Mouse (Mus musculus): ENCODE measurements around the gene Dot1l.

Gene Dot1l

DNA sequence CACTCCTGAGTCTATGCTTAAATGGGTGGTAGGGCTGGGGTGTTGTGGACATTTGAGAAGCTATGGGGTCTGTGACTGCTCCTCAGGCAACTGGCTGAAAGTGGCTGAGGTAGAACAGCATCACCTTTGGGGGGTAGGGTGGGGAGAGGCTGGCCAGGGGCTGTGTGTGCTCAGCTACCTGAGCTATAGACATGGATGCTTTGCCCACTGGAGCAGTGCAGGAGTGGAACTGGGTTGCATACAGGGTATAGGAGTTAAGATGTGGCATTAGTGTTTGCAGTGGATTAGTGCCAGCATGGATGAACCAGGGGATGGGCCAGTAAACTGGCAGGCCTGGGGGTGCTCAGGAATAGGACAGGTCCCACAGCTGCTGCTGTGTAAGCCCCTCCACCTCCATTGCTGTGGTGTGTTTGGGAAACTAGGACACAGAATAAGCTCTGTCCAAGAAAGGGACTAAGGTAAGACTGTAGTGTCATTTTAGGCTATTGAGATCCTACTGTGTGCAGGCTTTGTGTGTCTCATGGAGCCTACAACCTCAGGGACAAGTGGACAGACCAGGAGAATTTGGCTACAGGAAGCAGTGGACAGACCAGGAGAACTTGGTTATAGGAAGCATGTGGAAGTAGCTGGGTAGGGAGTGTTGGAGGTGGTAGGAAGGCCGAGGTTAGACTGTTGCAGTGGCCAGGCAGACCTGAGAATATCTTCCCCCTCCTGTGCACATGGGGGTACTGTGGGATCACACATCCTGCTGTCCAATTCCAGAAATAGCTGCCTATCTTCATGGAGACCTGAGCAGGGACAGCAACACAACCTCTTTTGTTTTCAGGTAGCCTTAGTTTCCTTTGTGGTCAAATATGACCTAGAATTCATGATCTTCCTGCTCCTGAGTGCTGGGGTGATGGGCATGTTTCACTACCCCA is 74.6 kb downstream of the Dot1l start:
- no peak for DNase-seq (ENCODE audit: low spot score in 2 of 2)

- DNase-seq (ENCODE audit: low spot score in 2 of 2), result no peak
These were observed 76.1 kb downstream of the Dot1l start for GRCm38 (mm10) chr10:80831136-80831535.

DNA sequence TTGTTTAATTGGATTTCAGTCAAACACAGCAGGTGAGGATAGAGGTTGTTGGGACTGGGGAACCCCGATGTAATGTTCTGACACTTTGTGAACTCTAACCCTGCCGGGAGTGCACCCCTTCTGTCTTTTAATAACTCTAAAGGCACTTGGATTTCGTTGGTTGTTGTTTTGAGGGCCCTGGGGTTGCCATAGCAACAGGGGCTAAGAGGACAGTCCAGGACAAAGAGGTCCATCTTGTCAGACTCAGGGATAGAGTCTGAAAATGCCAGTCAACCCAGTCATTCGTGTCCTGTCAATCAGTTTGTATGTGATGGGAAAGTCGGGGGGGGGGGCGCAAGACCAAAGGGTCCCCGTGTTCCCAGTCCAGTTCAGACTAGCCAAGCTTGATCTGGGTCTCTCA is 77.8 kb downstream of the Dot1l start:
- DNase-seq (ENCODE audit: low spot score in 2 of 2), result no peak

- DNase-seq (ENCODE audit: low spot score in 2 of 2), result no peak
These were observed 80.6 kb downstream of the Dot1l start for GRCm38 (mm10) chr10:80835617-80836016.

DNA sequence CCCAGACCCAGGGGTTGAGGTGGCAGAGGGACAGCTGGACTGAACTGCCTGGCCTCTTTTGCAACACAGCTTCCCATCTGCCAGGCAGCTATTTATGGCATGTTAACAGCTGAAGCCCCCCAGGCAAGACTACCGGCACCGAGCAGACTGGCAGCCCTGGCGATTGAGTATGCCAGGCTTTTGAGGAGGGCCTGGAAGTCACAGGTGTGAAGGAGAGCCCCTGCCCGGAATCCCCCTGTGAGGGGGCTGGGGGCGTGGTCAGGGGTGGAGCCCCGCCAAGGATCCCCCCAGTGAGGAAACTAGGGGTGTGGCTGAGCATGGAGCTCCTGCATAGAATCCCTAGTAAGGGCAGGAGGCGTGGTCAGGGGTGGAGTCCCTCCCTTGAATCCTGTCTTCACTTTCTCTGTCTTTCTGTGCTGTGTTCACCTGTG is 82.0 kb downstream of the Dot1l start:
- no peak for DNase-seq (ENCODE audit: low spot score in 2 of 2)

- DNase-seq (ENCODE audit: low spot score in 2 of 2), result no peak
These were observed 82.8 kb downstream of the Dot1l start for GRCm38 (mm10) chr10:80837827-80838226.

DNA sequence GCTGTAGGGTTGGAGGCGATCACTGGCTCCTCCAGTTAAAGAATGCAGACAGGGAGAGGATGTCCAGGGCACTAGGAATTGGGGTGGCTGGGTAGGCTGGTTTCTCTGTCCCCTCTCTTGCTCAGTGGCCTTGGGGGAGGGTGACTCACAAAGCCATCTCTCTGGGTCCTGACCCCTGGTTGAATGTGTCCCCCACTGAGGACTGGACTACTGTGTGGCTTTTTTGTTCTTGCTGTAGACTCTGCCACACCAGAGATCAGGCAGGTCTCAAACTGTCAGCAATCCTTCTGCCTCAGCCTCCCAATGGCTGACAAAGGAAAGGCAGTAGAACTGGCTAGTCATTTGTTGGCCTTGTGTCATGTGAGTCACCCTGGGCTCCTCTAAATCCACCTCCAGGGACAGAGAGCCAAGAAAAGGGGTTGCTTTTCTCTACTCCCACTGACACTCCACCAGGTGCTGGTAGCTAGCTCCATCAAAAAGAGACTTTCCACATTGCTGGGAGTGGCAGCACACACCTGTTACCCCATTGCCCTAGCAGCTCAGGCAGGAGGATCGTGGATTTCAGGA is 83.4 kb downstream of the Dot1l start:
- no peak for DNase-seq (ENCODE audit: low spot score in 2 of 2)

GRCm38 (mm10) chr10:80839848-80840247 is 84.8 kb downstream of the Dot1l start:
- DNase-seq (ENCODE audit: low spot score in 2 of 2), result no peak

DNA sequence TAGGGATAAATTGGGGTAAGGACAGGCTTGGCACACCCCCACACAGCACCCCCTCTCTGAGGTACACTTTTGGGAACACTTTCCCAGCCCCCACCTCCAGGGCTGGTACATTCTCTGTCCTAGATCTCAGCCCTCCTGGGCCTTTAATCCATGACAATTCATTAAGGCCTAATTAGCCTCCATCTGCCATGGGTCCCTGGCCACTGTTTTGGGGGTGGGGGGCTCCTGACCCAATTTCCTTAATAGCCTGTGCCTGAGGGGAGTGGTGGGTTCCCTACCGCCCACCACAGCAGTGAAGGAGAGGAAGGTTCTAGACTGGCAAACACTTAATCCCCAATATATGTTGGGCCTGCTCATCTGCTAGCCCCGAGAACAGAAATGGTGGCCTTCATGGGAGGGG is 86.7 kb downstream of the Dot1l start:
- DNase-seq (ENCODE audit: low spot score in 2 of 2), result no peak

- DNase-seq (ENCODE audit: low spot score in 2 of 2), result peak; percentile 62 to 65
These were observed 87.3 kb downstream of the Dot1l start for GRCm38 (mm10) chr10:80842334-80842733.

GRCm38 (mm10) chr10:80843087-80843930 is 88.3 kb downstream of the Dot1l start:
- DNase-seq (ENCODE audit: low spot score in 2 of 2), result no peak

DNA sequence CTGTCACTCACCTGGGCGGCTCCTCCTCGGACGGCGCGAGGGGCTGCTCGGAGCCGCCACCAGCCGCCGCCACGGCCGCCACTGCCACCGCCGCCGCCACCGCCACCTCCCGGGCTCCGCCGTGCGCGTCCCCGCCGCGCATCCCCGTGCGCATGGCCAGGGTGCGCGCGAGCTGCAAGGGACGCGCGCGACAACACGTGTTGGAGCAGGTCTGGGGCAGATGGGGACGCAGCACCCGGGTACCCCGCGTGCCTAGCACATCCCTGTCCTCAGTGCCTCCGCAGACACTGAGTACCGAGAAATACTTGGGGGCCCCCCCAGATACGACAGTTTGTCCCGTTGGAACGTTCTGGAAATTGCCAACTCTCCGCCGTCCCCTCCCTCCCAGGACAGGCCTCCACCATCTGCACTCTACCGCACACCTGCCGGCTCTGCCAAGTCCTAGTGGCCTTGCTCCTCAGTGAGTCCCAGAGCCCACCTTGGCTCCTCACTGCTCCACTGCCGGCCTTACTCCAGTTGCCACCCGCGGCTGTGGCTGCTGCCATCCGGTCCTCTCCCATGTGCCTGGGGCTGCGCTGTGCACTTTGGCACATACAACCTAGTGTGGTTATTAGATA is 89.0 kb downstream of the Dot1l start, which contains the start of gene Lingo3:
Gene Lingo3 (minus strand): TSS at position 109 of the 617 bp plus-strand sequence.
- DNase-seq (ENCODE audit: low spot score in 2 of 2), result peak; percentile 56 to 62

Measured in right cerebral cortex, adult 2 months (tissue).